Mouse (Mus musculus) limb, embryonic 15.5 days (tissue): Measurements from ENCODE around the gene Usp20. TPM values are rescaled to one million over a fixed set of nuclear protein-coding genes. Genes with fewer than 3 reads are reported as not detected.

Experiments used
- ATAC-seq: fragments of 200-750 bp; cut with Nextera tagmentation; 2 replicates; pipeline ENCODE4 v1.8.0; 2017; ENCODE audit warnings: low read depth, moderate TSS enrichment; ENCODE audit not compliant: insufficient number of reproducible peaks, low FRiP score, low TSS enrichment
- H3K27ac ChIP-seq: fragments of 300-500 bp; sonication (generic); 2 replicates; pipeline ENCODE4 v1.5.1; 2015; ENCODE audit warnings: moderate library complexity, mild to moderate bottlenecking, inconsistent platforms
- H3K27me3 ChIP-seq: fragments of 300-500 bp; sonication (generic); 2 replicates; pipeline ENCODE4 v1.6.1; 2015; ENCODE audit warnings: inconsistent platforms
- H3K36me3 ChIP-seq: fragments of 300-500 bp; sonication (generic); 2 replicates; pipeline ENCODE4 v1.6.1; 2015; ENCODE audit warnings: inconsistent platforms
- H3K4me1 ChIP-seq: fragments of 300-500 bp; sonication (generic); 2 replicates; pipeline ENCODE4 v1.6.1; 2015; ENCODE audit warnings: inconsistent platforms
- H3K4me2 ChIP-seq: fragments of 300-500 bp; sonication (generic); 2 replicates; pipeline ENCODE4 v1.6.1; 2015; ENCODE audit warnings: mild to moderate bottlenecking, inconsistent platforms
- H3K4me3 ChIP-seq: fragments of 300-500 bp; sonication (generic); 2 replicates; pipeline ENCODE4 v1.5.1; 2015; ENCODE audit warnings: mild to moderate bottlenecking, inconsistent platforms
- H3K9ac ChIP-seq: fragments of 300-500 bp; sonication (generic); 2 replicates; pipeline ENCODE4 v1.6.1; 2015; ENCODE audit warnings: inconsistent platforms
- H3K9me3 ChIP-seq: fragments of 300-500 bp; sonication (generic); 2 replicates; pipeline ENCODE4 v1.6.1; 2016; ENCODE audit warnings: inconsistent platforms
- WGBS: fragments of 180-500 bp; shearing (Covaris S2); methylation state at CpG from one replicate; pipeline ENCODE4 v1.1.7; 2015; 5-methylcytosine and 5-hydroxymethylcytosine counted together
- polyA plus RNA-seq: library from polyadenylated mRNA; unstranded; fragments of >200 nt; fragmentation: Nextera tagmentation; extraction: Ambion mirVana; gene quantifications from 2 replicates; pipeline ENCODE4 v1.2.1, GENCODE M21; 2015

The Usp20 gene
- polyA plus RNA-seq, 1 experiment from 2014 or later: 24.0 TPM

DNA sequence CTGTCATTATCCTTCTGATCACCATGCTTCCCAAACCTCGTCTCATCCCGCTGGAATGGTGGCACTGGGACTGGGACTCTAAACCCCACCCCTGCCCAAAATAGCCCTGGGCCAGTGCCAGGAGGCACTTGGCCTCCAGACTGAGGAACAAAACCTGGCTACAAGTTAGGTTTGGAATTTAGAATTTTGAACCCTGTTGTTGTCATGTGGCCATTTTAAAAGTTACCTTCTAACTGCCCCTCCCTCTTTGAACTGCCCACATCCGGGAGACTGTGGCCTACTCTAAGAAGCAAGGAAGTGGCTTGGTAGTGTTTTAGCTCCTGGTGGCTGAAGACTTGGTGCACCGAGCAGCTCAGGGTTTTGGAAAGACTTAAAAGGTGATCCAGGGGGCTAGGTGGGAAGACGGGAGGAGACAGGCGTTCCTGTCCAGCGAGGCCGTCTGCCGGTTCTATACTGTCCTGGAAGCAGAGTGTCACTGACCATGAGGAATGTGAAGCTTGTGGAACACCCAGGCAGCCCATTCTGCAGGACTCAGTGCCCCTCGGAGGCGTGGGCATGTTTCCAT is 13.4 kb downstream of the Usp20 start:
- Histone ChIP-seq H3K36me3 (peaks cover 8% of the 10 kb centered on the region), H3K27me3 (no peaks in the 10 kb centered on the region), H3K9me3 (no peaks in the 10 kb centered on the region), H3K4me2 (no peak overlapping the region), H3K27ac (no peak overlapping the region), H3K4me1 (0 out of 2 replicates have a peak, but pooled peaks cover 2% of the 10 kb centered on the region), H3K4me3 (no peak overlapping the region), H3K9ac (no peak overlapping the region)
- 81% methylated on average over 11 of the region's 11 CpGs for WGBS
- no peak for ATAC-seq

DNA sequence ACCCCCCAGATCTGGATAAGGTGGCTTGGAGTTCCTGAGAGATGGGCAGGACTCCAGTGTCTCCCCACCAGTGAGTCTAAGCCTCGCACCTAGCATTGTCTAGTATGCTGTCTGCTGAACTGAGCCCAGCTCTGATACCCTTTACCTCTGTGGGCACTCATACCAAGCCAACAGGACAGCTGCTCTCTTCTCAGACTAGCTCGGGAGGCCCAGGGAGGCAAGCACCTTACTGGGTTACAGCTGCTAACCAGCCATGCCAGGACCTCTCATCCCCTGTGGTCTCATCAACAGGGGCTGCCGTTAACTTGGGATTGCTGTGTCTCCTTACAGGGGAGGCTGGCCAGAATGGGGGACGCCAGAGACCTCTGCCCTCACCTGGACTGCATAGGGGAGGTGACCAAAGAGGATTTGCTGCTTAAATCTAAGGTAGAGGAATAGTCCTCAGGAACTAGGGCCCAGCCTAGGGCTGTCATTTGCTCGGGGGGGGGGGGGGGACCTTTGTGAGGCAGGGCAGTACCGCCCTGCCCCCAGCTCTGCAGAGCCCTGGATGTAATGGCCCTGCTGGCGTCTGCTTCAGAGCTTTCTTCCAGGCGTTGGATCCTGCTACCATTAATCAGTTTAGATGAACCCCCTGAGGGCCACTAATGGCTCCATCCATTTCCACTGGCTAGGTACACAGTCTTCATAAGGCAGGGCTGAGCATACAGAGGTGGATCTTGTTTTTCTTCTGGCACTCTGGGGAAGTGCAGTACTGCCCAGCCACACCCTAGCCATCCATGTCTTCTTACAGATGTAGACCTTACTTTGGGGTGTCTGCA is 16.6 kb downstream of the Usp20 start:
- Histone ChIP-seq H3K9ac (no peak overlapping the region), H3K9me3 (no peaks in the 10 kb centered on the region), H3K4me3 (no peak overlapping the region), H3K27me3 (no peaks in the 10 kb centered on the region), H3K36me3 (peaks cover 26% of the 10 kb centered on the region), H3K27ac (no peak overlapping the region), H3K4me2 (no peak overlapping the region), H3K4me1 (0 out of 2 replicates have a peak, but pooled peaks cover 2% of the 10 kb centered on the region)
- 49% methylated on average over 8 of the region's 8 CpGs for WGBS
- ATAC-seq: no peak

DNA sequence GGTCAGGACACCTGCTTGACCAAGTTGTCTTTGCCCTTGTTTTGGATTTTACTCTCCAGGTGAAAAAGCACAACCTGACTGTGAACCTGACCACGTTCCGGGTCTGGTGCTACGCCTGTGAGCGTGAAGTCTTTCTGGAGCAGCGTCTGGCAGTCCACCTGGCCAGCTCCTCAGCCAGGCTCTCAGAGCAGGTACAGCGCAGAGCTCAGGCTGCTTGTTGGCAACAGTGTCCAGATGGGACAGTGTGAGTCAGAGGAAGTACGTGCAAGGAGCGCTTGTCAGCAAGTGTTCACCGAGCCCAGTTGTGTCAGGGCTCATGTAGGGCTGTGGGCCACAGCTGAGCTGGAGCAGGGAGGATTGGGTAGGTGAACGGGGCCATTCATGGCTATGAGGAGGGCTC is 20.8 kb downstream of the Usp20 start:
- Histone ChIP-seq H3K4me3 (no peak overlapping the region), H3K4me2 (no peak overlapping the region), H3K4me1 (peaks cover 7% of the 10 kb centered on the region; the same call in 1 of the 2 replicates), H3K9ac (no peak overlapping the region), H3K27ac (no peak overlapping the region), H3K27me3 (no peaks in the 10 kb centered on the region), H3K9me3 (no peaks in the 10 kb centered on the region), H3K36me3 (peaks cover 55% of the 10 kb centered on the region)
- ATAC-seq: no peak
- WGBS: 91% methylated on average over 10 of the region's 10 CpGs

DNA sequence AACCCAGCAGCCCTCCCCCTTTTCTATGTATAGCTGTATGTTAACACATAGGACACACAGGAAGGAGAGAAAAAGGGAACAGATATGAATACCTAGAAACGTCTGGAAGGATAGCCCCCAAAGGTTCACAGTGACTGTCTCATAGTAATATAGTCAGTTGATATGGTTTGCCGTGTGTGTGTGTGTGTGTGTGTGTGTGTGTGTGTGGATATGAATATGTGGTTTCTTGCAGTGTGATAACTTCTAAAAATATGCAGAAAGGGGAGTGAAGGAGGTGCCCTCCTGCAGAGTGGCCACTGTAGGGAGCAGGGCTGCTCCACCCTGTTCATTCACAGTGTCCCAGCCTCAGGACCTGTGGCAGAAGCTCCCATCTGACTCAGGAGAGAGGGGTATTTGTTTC is 23.4 kb downstream of the Usp20 start:
- no peak overlapping the region for H3K9ac ChIP-seq
- ATAC-seq: no peak
- H3K27ac ChIP-seq: 0 out of 2 replicates have a peak overlapping the region, but pooled peaks have one; percentile 7
- peaks cover 7% of the 10 kb centered on the region; the same call in 1 of the 2 replicates for H3K4me1 ChIP-seq
- 68% methylated on average over 2 of the region's 2 CpGs for WGBS
- no peaks in the 10 kb centered on the region for H3K9me3 ChIP-seq
- H3K36me3 ChIP-seq: peaks cover 59% of the 10 kb centered on the region
- no peak overlapping the region for H3K4me2 ChIP-seq
- H3K4me3 ChIP-seq: no peak overlapping the region
- H3K27me3 ChIP-seq: no peaks in the 10 kb centered on the region

DNA sequence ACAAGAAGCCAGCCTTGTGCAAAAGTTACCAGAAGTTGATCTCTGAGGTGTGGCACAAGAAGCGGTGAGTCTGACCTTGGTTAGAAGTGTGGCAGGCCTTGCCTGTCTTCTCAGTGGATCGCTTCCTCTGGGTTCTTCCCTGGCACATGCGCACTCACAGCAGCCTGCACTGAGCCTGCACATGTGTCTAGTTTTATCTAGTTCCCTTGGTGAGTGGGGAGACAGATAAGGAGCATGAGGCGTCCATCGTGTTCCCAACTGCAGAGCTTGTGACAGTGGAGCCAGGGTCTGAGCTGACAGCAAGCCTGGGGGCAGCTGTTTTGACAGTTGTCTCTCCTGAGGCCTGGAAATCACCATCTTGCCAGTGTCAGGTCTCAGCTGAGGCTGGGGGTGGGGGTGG is 24.4 kb downstream of the Usp20 start:
- Histone ChIP-seq H3K36me3 (peaks cover 68% of the 10 kb centered on the region), H3K27me3 (no peaks in the 10 kb centered on the region), H3K27ac (no peak overlapping the region), H3K4me2 (no peak overlapping the region), H3K9ac (no peak overlapping the region), H3K4me3 (no peak overlapping the region), H3K4me1 (peaks cover 7% of the 10 kb centered on the region; the same call in 1 of the 2 replicates), H3K9me3 (no peaks in the 10 kb centered on the region)
- WGBS: 75% methylated on average over 5 of the region's 5 CpGs
- ATAC-seq: no peak

GRCm38 (mm10) chr2:31007208-31007607 is 25.1 kb downstream of the Usp20 start:
- ATAC-seq: no peak
- Histone ChIP-seq H3K4me2 (no peak overlapping the region), H3K9me3 (no peaks in the 10 kb centered on the region), H3K27ac (no peak overlapping the region), H3K4me1 (peaks cover 7% of the 10 kb centered on the region; the same call in 1 of the 2 replicates), H3K4me3 (no peak overlapping the region), H3K36me3 (peaks cover 68% of the 10 kb centered on the region), H3K27me3 (no peaks in the 10 kb centered on the region), H3K9ac (no peak overlapping the region)
- 91% methylated on average over 5 of the region's 5 CpGs for WGBS

- no peak for ATAC-seq
- peaks cover 49% of the 10 kb centered on the region for H3K36me3 ChIP-seq
- no peaks in the 10 kb centered on the region for H3K9me3 ChIP-seq
- H3K9ac ChIP-seq: no peak overlapping the region
- H3K27ac ChIP-seq: no peak overlapping the region
- H3K27me3 ChIP-seq: no peaks in the 10 kb centered on the region
- WGBS: 69% methylated on average over 14 of the region's 14 CpGs
- no peak overlapping the region for H3K4me3 ChIP-seq
- no peak overlapping the region for H3K4me2 ChIP-seq
- H3K4me1 ChIP-seq: no peaks in the 10 kb centered on the region
These were observed 31.5 kb downstream of the Usp20 start for GRCm38 (mm10) chr2:31013371-31014120.

- no peak overlapping the region for H3K27ac ChIP-seq
- no peaks in the 10 kb centered on the region for H3K4me1 ChIP-seq
- 92% methylated on average over 18 of the region's 18 CpGs for WGBS
- peaks cover 63% of the 10 kb centered on the region for H3K36me3 ChIP-seq
- H3K4me3 ChIP-seq: no peak overlapping the region
- no peak overlapping the region for H3K9ac ChIP-seq
- no peak for ATAC-seq
- H3K9me3 ChIP-seq: no peaks in the 10 kb centered on the region
- H3K27me3 ChIP-seq: no peaks in the 10 kb centered on the region
- no peak overlapping the region for H3K4me2 ChIP-seq
These were observed 35.7 kb downstream of the Usp20 start for GRCm38 (mm10) chr2:31017625-31018317.

DNA sequence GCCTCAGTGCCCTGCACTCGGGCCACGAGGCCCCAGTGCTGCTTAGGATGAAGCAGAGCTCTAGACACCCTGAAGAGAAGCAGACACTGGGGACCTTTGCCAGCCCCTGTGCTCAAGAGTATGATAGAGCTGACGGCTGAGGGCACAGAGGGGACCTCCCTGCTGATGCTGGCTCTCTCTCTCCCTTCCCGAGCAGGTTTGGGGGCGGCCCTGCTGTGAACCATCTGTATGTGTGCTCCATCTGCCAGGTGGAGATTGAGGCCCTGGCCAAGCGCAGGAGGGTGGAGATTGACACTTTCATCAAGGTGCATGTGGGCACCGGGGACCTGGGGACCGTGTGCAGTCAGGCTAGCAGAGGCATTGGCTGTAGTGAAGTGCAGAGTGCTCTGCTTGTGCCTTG is 36.4 kb downstream of the Usp20 start:
- Histone ChIP-seq H3K4me2 (no peak overlapping the region), H3K36me3 (peaks cover 63% of the 10 kb centered on the region), H3K27me3 (no peaks in the 10 kb centered on the region), H3K4me1 (no peaks in the 10 kb centered on the region), H3K4me3 (no peak overlapping the region), H3K27ac (no peak overlapping the region), H3K9me3 (no peaks in the 10 kb centered on the region), H3K9ac (no peak overlapping the region)
- 81% methylated on average over 8 of the region's 8 CpGs for WGBS
- no peak for ATAC-seq

- Histone ChIP-seq H3K27ac (no peak overlapping the region), H3K9ac (no peak overlapping the region), H3K4me2 (no peak overlapping the region), H3K4me3 (no peak overlapping the region), H3K27me3 (no peaks in the 10 kb centered on the region), H3K9me3 (no peaks in the 10 kb centered on the region), H3K4me1 (no peaks in the 10 kb centered on the region), H3K36me3 (peaks cover 63% of the 10 kb centered on the region)
- ATAC-seq: no peak
- WGBS: 81% methylated on average over 8 of the region's 8 CpGs
These were observed 36.9 kb downstream of the Usp20 start for GRCm38 (mm10) chr2:31019011-31019410.

- 90% methylated on average over 2 of the region's 2 CpGs for WGBS
- Histone ChIP-seq H3K4me2 (no peak overlapping the region), H3K36me3 (peaks cover 63% of the 10 kb centered on the region), H3K27ac (no peak overlapping the region), H3K4me1 (no peaks in the 10 kb centered on the region), H3K9me3 (no peaks in the 10 kb centered on the region), H3K4me3 (no peak overlapping the region), H3K27me3 (no peaks in the 10 kb centered on the region), H3K9ac (no peak overlapping the region)
- ATAC-seq: no peak
These were observed 38.1 kb downstream of the Usp20 start for GRCm38 (mm10) chr2:31020202-31020601.
